Mouse (Mus musculus) megakaryocyte, embryonic 14.5 days (primary cell): ENCODE measurements around the gene Nptx2.

Experiments used
- FLI1 ChIP-seq: IDR thresholded peaks from 2 replicates; pipeline ENCODE4 v1.6.1; 2012; ENCODE audit warnings: low read length, inconsistent platforms, mixed read lengths
- GATA1 ChIP-seq: IDR thresholded peaks from 3 replicates; pipeline ENCODE4 v1.6.1; 2012; ENCODE audit warnings: mixed read lengths, low read length, inconsistent platforms, borderline replicate concordance

DNA sequence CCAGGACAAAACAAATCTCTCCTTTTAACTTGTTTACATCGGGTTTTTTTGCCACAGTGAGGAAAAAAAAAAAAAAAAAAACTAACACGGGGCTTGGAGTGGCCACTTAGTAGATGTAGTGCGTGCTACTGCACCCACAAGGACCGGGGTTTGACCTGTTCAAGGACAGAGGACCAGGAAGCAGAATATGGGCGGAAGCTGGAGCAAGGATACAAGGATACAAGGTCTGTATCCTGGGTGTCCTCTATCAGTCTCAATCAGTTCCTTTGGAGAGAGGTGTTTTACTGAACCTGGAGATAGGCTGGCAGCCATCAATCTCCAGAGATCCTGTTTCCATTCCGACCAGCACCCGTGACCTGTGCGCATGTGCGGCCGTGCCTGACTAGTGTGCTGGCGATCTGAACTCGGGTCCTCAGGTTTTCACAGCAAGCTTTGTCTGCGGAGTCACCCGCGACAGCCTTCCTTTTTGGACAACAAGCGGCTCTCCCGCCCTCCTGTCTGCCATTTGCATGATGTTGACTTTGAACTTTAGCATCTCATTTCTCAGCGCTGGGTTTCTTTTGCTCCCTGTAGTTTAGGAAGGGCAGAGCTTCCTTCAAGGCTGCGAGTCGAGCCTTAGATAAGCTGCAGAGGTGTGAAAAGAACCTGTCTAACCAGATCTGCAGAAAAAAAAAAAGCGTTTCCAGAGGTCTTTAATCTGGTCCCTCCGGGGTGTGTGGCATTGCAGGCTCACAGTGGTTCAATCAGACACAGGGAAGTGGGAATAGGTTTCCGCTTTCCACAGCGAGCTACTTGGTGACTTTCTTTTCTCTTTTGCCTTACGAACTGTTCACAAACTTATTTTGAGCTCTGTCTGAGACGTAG is 38.8 kb upstream of the Nptx2 start:
- TF ChIP-seq GATA1 (no peak), FLI1 (no peak)
